Mouse (Mus musculus) heart, postnatal 14 days (tissue): ENCODE results near the gene Abcc2. TPM values are rescaled to one million over a fixed set of nuclear protein-coding genes. Genes with fewer than 3 reads are reported as not detected.

Experiments
- total RNA-seq, 2 experiments: library from RNA; stranded (reverse); gene quantifications; 2 replicates each; pipeline ENCODE4 v1.2.3; 2021

Gene Abcc2
- total RNA-seq, 2 experiments from 2014 or later, result not detected

Other genes starting within 250 kb of the Abcc2 start
- gene Nkx2-3, start 169.9 kb upstream of the Abcc2 start, total RNA-seq, result not detected
- 10 to 100 TPM; 21.6 to 25.4 TPM for gene Slc25a28, start 107.3 kb upstream of the Abcc2 start, total RNA-seq
- 1 to 10 TPM; 4.6 to 4.8 TPM for gene Entpd7, start 92.5 kb upstream of the Abcc2 start, total RNA-seq
- gene Cutc, start 29.2 kb upstream of the Abcc2 start, total RNA-seq, result 10 to 100 TPM in 1 of 2 experiments, 1 to 10 TPM in 1; 9.5 to 12.7 TPM
- gene Cox15, start 29.2 kb upstream of the Abcc2 start, total RNA-seq, result 10 to 100 TPM; 29.5 to 34.6 TPM
- gene Dnmbp, start 158.0 kb downstream of the Abcc2 start, total RNA-seq, result 1 to 10 TPM; 8.3 to 9.9 TPM
- under 1 TPM in 1 of 2 experiments, not detected in 1; 0.12 TPM for gene Cpn1, start 204.4 kb downstream of the Abcc2 start, total RNA-seq
- under 1 TPM in 1 of 2 experiments, not detected in 1; 0.15 TPM for gene Cyp2c23, start 247.0 kb downstream of the Abcc2 start, total RNA-seq